Mouse (Mus musculus): ENCODE measurements at regions not wholly inside any gene's neighbourhood (a gene's known extent, or its start where the extent isn't known, plus 50 kb on each side); places are given as distances from the start of the nearest gene placed in this dataset.

DNA sequence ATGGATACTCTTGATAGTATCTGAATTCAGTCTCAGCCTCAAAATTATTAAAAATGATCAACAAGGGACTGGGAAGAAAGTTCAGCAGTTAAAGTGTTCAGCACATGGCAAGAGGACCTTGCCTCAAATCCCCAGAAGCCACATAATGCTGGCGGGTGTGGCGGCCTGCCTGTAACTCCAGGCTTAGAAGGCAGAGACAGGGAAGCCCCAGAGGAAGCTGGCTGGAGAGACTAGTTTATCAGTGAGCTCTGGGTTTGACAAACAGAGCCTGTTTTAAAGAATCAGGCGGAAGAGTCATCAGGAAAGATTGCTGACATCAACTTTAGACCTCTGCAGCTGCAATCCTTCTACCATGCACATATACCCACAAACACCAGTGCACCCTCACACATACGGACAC lies 52.1 kb upstream of the Fyn start:
- no peak for DNase-seq (ENCODE audit: inconsistent ontology term)

DNA sequence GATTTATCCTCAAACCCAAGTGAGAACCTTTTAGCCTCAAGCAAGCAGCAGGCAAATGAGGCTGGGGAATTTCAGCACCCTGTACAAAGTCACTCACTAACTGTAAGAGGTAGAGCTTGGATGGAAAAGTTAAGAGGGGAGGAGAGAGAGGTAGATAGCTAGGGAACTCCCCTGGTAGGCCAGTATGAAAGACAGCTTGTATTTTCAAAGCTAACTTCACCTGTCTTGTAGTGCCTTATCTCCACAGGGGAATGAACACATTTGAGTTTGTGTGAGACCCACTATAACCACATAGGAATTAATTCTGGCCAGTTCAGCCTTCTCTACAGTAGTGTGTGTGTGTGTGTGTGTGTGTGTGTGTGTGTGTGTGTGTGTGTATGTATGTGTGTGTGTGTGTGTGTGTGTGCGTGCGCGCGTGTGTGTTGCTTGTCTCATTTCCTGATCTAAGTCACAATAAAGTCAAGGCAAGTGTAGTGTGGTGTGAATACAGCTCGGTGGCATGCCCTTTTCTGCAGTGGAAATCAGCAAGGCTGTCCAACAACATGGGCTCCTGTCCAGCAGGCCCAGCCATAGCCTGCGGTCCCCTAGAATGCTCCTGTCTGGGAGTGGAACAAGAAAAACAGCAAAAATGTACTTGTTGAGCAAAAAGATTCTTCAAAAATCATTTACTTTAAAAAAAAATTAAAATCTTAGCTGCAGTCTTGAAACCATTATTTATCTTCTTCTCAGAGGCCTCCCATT lies 53.1 kb upstream of the Fyn start:
- DNase-seq (ENCODE audit: inconsistent ontology term) = no peak

DNA sequence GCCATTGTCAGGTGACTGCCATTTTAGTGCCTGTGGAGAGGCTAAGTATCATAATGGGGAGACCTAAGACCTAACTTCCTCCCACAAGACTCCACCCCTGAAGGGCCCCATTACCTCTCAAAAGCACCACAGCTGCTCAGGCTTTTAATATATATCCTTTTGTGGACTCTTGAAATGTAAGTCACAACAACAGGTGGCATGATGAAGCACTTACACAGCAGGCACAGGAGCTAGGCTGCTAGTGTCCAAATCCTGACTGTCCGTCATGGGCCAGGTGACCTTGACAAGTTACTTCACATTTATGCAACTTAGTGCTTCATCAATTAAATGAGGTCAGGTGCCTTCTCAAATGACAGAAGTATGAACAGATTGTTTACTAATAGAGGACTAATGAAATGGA lies 57.2 kb upstream of the Fyn start:
- no peak for DNase-seq (ENCODE audit: inconsistent ontology term)

DNA sequence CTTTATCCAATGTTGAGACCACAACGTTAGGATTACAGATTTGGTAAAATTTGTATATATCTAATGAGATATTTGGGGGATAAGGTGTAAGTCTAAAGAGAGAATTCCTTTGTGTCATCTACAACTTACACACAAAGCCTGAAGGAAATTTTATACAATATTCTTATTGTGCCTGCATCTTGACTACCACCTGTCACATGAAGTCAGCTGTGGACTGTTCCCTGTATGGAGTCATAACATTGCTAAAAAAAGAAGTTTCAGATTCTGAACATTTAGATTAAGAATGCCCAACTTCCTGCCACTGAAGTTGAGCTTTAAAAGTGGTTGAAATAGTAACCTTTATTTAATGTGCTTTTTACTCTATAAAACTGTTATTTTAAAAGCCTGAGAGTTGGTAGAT lies 60.1 kb upstream of the Fyn start:
- DNase-seq (ENCODE audit: inconsistent ontology term) = no peak

DNA sequence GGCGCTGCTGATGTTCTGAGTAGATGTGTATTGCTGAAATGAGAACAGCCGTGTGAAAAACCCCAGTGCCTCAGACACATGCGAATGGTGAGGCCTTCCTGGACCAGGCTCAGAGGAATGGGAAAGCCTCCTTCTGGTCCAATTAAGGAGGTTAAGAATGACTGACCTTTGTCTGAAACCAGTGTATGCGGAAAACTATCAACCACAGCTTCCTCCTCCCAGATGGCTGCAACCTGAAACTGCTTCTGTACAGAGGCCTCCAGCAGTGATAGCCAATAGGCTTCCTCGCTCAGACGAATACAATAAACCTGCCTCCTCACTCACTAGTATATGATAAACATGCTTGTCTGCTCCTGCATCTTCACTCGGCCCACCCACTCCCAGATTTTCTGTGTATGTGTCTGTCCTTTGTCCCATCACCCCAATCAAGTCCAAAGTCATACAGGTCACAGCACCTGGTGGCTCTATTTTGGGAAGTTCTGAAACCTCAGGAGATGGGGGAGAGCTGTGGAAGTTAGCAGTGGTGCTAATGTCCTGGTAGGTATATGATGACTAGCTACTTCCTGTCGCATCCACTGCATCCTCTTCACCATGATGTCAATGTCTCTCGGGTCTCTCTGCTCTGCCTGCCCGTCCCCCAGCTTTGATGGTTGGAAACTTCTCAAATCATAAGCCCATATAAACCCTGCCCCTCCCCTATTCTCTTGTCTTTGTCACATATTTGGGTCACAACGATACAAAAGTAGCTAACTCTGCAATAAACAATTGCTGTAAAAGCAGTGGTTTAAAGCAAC lies 75.8 kb upstream of the Fyn start:
- peak; percentile 64 for DNase-seq (ENCODE audit: inconsistent ontology term)

DNA sequence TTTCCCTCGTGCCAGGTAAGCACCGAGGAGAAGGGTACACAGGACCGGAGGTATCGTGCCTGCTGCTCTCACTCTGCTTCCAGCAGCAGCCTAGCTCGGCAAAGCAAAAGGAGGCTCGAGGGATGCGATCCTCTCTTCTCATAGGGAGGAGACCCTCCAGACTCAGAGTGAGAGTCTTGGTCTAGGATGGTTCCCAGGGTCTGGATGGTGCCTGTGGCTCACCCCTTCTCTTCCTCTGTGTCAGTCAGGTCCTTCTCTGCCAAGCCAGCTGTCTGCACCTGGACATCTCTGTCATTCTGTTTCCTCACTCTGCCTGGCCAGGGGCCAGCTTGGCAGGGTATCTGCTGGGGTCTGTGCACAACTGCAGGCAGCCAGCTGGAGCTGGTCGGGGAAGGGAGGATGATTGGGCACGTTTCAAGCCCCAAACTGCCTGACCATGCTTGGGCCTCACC lies 76.9 kb upstream of the Fyn start:
- peak; percentile 28 for DNase-seq (ENCODE audit: inconsistent ontology term)

DNA sequence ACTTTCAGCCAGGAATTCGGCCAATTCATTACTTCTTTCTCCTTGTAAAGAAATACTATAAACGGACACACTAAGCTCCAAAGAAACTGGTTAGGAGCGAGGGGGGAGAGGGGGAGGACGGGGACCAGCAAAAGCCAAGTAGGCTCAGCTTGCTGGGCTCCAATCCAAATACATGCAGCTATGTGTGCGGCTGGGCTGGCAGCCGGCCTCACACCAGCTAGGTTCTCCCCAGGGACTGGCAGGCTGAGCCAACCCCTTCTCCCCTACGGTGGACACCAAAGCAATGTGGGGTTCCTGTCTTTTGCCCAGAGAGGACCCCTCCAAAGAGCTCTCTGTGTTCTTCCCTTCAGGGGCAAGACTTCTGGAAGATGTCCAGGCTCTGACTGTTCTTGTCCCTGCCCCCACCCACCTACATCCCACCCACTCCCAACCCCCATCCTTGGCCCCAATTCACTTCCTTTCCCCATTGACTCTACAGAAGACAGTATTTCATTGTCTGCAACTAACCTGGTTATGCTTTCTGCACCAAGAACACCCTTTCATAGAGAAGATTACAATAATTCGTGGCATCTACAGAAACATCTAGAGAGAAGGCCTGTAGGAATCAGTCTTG lies 77.4 kb upstream of the Fyn start:
- peak; percentile 91 for DNase-seq (ENCODE audit: inconsistent ontology term)

DNA sequence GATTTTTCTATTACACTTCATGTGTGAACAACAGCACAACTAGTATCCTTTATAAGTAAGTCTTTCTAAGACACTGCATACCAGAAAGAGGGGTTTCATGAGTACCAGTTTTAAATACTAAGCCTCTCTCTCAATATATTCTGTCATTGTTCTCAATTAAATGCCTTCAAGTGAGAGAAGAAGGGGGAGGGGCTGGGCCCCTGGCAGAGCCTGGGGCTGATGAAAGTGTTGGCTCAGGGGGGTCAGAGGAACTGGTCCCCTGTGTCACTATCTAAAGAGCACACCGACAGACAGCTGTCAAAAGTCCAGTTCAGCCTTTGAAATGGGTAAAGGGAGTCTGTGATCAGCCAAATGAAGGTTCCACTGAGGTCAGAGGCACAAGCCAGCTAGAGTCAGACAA lies 78.4 kb upstream of the Fyn start:
- no peak for DNase-seq (ENCODE audit: inconsistent ontology term)

DNA sequence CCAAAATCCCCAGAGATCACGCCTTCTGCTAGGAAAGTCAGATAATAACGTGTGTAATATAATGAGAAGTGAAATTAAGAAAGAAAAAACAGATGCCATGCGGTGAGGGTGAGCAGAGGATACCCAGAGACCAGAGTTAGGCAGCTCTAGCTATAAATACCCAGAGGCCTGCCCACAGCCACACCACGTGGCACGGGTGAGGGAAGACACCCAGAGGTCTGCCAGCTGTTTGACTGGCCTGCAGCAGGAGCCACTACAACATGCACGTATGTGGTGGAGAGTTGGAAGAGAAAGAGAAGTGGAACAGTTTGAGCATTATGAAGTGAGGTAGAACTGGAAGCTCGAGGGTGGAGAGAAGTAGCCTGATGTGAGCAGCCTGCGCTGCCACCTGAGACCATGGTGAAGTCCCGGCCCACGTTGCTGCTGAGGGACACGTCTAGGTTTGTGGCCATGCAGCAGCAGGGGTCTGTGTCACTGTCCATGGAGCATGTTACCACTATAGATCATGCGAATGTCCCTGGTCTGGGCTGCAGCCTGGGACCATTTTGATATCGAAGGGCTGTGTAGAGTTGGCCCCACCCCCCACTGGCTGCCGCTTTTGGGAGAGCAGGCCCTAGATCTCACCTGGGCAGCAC lies 88.2 kb upstream of the Fyn start:
- DNase-seq (ENCODE audit: inconsistent ontology term) = no peak

DNA sequence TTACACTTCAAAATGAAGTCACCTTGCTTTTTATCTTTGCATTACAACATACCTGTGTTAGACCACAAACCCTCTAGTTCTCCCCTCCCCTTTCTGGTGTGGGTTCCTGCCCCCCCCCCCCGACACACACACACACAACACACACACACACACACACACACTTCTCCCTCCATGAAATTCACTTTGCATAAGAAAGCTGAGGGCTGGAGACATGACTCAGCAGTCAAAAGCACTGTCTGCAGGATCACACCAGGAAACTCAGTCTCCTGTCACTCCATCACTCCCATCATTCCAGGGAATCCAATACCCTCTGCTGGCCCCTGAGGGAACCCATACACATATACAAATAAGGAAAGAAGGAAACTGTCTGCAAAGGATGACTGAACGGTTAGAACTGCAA lies 94.5 kb upstream of the Fyn start:
- no peak for DNase-seq (ENCODE audit: inconsistent ontology term)

DNA sequence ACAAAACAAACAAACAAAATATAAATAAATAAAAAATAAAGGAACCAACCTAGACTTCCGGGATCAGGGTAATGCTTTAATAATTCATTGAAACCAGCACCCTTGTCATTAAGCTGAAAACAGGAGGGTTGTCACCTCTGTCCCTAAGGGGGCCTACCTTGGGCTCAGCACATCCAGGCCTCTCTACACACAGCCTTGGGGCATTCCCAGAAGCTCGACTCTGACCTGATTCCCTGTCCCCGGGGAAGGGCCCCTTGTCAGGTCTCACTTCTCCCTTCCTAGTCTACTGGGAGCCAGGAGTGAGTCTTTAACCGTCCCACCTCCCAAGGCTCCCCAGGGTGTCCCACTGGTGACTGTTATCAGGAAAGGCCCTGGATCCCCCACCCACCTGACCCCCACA lies 95.2 kb upstream of the Fyn start:
- DNase-seq (ENCODE audit: inconsistent ontology term) = no peak

DNA sequence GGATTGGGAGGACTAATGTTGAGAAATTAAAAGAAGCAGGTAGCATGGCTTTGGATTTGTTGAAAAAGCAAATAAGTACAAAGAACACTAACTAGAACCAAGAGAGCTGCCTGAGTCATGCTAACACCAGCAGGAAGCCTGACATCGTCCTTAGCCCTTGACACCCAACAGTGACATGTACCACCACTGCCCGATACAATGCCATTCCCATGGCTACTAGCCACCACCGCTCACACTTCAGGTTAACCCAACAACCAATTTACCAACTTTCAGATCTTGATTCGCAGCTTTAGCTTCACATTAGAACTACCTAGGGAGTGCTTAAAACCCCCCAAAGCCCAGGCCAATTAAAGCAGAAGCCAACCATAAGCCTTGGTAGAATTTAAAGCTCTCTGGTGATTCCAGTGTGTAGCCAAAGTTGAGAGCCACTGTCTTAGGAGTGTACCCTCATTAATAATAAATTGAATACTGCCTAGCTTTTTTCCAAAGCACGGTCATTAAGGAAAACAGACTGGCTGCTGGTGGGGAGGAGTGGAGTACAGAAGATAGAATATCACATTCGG lies 96.2 kb upstream of the Fyn start:
- DNase-seq (ENCODE audit: inconsistent ontology term) = no peak

DNA sequence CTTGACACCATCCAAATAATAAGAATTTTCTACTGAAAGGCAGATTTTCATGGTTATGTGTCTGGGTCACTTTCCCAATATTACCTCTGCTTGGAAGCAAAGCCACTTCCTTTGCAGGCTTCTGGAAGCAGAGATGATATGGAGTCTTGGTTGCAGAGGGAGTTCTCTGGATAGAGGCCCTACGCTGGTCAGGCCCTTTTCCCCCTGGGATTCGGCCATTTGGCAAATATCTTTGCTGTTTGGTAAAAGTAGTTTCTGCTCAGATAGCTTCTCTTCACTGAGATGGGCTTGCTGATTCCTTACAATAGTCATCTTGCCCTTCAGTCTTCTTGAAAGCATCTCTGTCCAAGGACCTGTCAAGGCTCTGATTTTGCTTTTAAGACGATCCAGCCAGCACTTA lies 98.2 kb upstream of the Fyn start:
- DNase-seq (ENCODE audit: inconsistent ontology term) = no peak

DNA sequence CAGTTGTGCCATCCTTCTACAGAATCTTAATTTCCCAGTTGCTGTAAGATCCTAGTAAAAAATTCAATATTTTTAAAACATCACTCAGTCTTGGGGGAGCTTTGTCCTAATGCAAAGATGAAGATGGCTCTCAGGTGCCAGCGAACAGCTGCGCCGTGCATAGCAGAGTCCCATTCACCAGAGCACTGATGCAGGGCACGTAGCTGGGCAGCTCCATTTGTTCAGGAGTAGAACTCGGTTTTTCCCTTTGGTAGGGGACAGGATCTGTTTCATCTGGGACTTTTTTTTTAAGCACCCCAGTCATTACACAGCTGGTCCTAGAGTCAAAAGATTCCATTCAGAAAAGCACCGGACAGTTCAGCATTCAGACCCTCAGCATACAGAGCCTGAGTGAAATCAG lies 101.4 kb upstream of the Fyn start:
- DNase-seq (ENCODE audit: inconsistent ontology term) = no peak

DNA sequence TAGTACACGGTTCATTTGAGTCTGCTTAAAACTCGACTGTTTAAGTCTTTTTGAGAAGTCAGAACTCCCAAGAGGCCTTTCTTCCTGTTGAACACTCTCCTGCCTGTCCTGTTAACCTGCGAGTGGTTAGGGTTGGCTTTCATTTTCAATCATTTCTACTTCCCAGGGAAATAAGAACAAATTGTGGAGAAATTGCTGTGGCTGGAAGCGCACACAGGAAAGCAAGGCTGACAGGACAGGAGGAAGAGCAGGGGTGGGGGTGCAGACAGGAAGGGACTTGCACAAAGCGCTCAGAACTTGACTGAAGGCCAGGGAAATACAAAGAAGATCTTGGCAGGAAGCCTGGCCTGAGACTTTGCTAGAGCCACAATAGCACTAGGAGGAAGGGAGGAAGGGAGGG lies 102.2 kb upstream of the Fyn start:
- DNase-seq (ENCODE audit: inconsistent ontology term) = peak; percentile 94

DNA sequence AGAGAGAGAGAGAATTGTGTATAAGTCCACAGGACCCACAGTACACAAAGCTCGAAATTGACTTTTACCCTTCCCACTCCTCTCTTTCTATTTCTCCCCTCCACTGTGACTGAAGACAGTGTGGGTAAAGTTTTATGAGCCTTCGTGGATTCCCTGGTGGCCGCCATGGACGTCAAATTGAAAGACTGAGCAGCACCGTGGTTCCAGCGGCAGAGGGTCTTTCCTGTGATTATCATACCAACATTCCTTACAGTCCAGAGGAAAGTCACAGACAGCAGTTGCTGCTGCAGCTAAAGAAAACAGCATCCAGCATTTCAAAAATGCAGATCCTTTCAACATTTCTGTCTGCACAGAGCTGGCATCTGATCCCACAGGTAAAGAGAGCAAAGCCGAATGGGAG lies 98.9 kb upstream of the Ccn6 start:
- DNase-seq (ENCODE audit: inconsistent ontology term) = peak; percentile 67

DNA sequence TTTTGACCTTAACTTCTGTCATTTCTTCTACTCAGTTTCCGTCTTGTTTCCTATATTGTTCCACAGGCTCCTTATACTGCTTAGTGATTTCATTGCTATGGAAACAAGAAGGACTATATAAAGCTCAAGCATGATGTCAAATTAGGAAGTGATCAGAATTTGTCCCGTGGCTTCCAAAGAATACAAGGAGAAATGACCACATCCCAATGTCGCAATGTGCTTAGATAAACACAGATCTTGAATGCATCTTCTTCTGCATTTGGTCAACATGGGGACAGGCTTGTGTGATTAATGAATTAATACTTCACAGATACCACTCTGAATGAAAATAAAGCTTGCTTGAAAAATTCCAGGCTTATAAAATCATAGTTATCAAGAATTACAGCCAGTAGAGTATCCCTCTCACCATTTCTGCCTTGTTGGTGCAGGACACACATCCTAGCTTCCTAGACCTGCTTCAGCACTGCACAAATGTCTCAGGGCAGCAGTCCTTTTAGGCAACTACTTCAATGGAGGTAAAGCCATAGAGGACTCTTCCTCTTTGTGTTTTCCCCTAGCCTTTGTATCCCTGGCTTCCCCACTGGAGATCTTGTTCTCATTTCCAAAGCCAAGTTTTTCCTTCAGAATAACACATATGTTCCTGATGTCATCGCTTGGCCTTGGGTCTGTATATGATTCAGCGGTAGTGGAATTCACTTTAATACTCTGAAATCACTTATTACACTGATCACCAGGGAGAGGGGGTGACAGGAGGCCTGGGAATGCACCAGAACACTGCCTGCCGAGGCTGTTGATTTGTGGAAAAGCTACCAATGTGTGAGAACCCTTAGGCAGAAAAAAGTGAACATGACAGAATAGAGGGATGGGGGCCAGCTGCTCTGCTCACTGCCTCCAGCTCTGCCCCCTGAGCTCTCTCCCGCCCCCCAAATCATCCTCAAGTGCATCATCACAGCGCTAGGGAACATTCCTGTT lies 97.9 kb upstream of the Ccn6 start:
- DNase-seq (ENCODE audit: inconsistent ontology term) = peak; percentile 96

DNA sequence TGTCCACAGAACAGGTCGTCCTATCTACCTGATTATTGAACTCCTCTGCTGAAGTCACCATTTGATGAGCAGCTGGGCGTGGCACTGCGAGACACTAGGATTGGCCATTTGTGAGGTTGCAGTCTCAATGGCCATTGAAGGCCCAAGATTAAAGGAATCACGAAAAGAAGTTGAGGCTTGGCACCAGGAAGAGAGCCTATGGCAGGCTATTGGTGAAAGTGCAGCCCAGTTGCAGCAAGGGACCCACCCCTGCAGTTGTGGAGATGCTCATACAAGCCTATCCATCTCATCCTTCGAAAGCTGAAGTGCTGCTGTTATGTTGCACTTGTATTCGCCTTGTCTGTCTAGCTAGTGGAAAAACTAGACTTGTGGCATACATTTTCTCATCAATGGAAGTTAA lies 96.5 kb upstream of the Ccn6 start:
- DNase-seq (ENCODE audit: inconsistent ontology term) = no peak

DNA sequence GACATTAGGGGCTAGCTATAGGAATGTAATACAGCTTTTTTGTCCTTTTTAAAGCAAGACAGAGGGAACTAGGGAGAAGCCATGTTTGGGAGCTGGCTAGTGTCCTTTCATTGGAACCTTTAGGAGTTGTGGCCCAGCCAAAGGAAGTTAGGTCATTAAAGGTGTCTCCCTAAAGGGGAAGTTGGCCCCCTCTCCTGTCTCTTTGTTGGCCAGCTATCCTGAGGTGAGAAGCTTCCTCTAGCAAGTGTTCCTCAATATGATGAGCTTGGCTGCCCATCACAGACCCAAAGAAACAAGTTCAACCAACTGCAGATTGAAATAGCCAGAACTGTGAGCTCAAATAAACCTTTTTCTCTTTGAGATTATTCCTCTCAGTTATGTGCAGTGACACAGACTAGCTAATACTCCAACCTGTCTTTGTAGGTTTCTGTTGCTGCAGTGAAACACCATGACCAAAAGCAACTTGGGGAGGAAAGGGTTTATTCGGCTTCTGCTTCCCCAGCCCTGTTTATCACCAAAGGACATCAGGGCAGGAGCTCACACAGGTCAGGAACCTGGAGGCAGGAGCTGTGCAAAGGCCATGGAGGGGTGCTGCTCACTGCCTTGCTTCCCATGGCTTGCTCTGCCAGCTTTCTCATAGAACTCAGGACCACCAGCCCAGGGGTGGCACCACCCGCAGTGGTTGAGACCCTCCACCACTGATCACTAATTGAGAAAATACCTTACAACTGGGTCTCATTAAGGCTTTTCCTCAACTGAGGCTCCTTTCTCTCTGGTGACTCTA lies 94.0 kb upstream of the Ccn6 start:
- DNase-seq (ENCODE audit: inconsistent ontology term) = no peak

DNA sequence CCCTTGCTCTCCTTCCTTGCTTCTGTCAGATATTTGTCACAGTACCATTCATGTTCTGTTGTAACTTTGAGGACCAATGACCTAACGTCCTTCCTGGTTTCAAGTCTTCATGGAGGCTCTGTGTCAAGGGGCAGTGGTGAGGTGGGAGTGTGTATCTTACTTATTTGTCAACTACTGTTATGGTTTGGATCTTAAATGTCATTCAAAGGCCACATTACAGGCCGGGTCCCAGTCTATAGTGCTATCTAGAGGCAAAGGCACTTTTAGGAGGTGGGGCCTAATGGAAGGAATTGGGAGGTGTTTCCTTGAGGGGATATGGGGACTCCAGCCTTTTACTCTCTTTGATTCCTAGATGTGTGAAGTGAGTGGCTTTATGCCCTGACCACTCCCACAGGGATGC lies 91.0 kb upstream of the Ccn6 start:
- no peak for DNase-seq (ENCODE audit: inconsistent ontology term)

Measured in Muller cell, postnatal 12 days (primary cell).